Mouse (Mus musculus) MEL (cell line): ENCODE results near the gene Ddah1. TPM values are rescaled to one million over a fixed set of nuclear protein-coding genes. Genes with fewer than 3 reads are reported as not detected.

Experiments used
- DNase-seq: peaks from one replicate; pipeline ENCODE4 v3.0.0; 2011; ENCODE audit warnings: low read depth, low spot score
- H3K27ac ChIP-seq: 2 replicates; pipeline ENCODE4 v1.5.1; 2012; ENCODE audit warnings: low read depth, mild to moderate bottlenecking, control low read depth, low read length, moderate library complexity; ENCODE audit not compliant: control insufficient read depth
- H3K27me3 ChIP-seq, 2 experiments: fragments of 150-350 bp in 1 of 2; sonication (generic) in 1 of 2; 2 replicates each; pipeline ENCODE4 v1.6.1; 2012; ENCODE audit warnings: low read length in 2 of 2, mild to moderate bottlenecking in 2 of 2, improper control_type of control experiment in 1 of 2, moderate library complexity in 1 of 2; ENCODE audit not compliant: insufficient read depth in 2 of 2, control insufficient read depth in 1 of 2
- H3K36me3 ChIP-seq, 2 experiments: 2 replicates each; pipeline ENCODE4 v1.6.1; 2012 to 2014; ENCODE audit warnings: low read length in 2 of 2, improper control_type of control experiment in 1 of 2, inconsistent platforms in 1 of 2, mild to moderate bottlenecking in 1 of 2; ENCODE audit not compliant: insufficient read depth in 2 of 2, control insufficient read depth in 1 of 2
- H3K4me1 ChIP-seq, 2 experiments: fragments of 150-350 bp in 1 of 2; sonication (generic) in 1 of 2; 2 replicates each; pipeline ENCODE4 v1.6.1; 2012; ENCODE audit warnings: low read length in 2 of 2, improper control_type of control experiment in 1 of 2, mild to moderate bottlenecking in 1 of 2; ENCODE audit not compliant: insufficient read depth in 2 of 2, control insufficient read depth in 1 of 2
- H3K4me3 ChIP-seq, 2 experiments: fragments of 150-350 bp in 1 of 2; sonication (generic) in 1 of 2; 2 replicates each; pipeline ENCODE4 v1.5.1; 2012; ENCODE audit warnings: low read depth in 2 of 2, low read length in 2 of 2, mild to moderate bottlenecking in 2 of 2, moderate library complexity in 2 of 2, control low read depth in 1 of 2, improper control_type of control experiment in 1 of 2; ENCODE audit not compliant: control insufficient read depth in 1 of 2, insufficient read depth in 1 of 2
- H3K79me2 ChIP-seq: 2 replicates; pipeline ENCODE4 v1.6.1; 2012; ENCODE audit warnings: mild to moderate bottlenecking, low read length, moderate library complexity; ENCODE audit not compliant: control insufficient read depth, poor library complexity, insufficient read depth
- H3K9ac ChIP-seq: 2 replicates; pipeline ENCODE4 v1.6.1; 2012; ENCODE audit warnings: low read depth, mild to moderate bottlenecking, control low read depth, low read length, moderate library complexity; ENCODE audit not compliant: control insufficient read depth, poor library complexity, severe bottlenecking
- H3K9me3 ChIP-seq: fragments of 150-350 bp; sonication (generic); replicated peaks from 2 replicates; pipeline ENCODE4 v1.6.1; 2012; ENCODE audit warnings: mild to moderate bottlenecking, low read length, improper control_type of control experiment, moderate library complexity; ENCODE audit not compliant: insufficient read depth
- BHLHE40 ChIP-seq: IDR thresholded peaks from 2 replicates; pipeline ENCODE4 v1.6.1; 2012; ENCODE audit warnings: low read depth, mild to moderate bottlenecking, inconsistent platforms, low read length, improper control_type of control experiment, borderline replicate concordance
- CHD1 ChIP-seq: IDR thresholded peaks from 2 replicates; pipeline ENCODE4 v1.6.1; 2012; ENCODE audit warnings: low read depth, mild to moderate bottlenecking, inconsistent platforms, low read length, improper control_type of control experiment
- CTCF ChIP-seq, 3 experiments: IDR thresholded peaks in 2 of 3; conservative IDR thresholded peaks in 1 of 3; 2 replicates each; pipeline ENCODE4 v1.5.1; 2011 to 2012; ENCODE audit warnings: low read length in 3 of 3, low read depth in 2 of 3, mild to moderate bottlenecking in 2 of 3, improper control_type of control experiment in 1 of 3, inconsistent platforms in 1 of 3, mixed read lengths in 1 of 3, moderate library complexity in 1 of 3; ENCODE audit not compliant: control insufficient read depth in 1 of 3, insufficient read depth in 1 of 3, poor library complexity in 1 of 3, severe bottlenecking in 1 of 3
- E2F4 ChIP-seq: IDR thresholded peaks from 2 replicates; pipeline ENCODE4 v1.6.1; 2011; ENCODE audit warnings: low read depth, low read length, improper control_type of control experiment, borderline replicate concordance
- ELF1 ChIP-seq: IDR thresholded peaks from 2 replicates; pipeline ENCODE4 v1.6.1; 2014; ENCODE audit warnings: low read depth, mild to moderate bottlenecking, inconsistent platforms, low read length, improper control_type of control experiment, moderate library complexity
- EP300 ChIP-seq, 2 experiments: IDR thresholded peaks; 2 replicates each; pipeline ENCODE4 v1.6.1; 2011; ENCODE audit warnings: improper control_type of control experiment in 2 of 2, low read length in 2 of 2, low read depth in 1 of 2, mild to moderate bottlenecking in 1 of 2
- HCFC1 ChIP-seq: IDR thresholded peaks from 2 replicates; pipeline ENCODE4 v1.6.1; 2012; ENCODE audit warnings: low read depth, mild to moderate bottlenecking, inconsistent platforms, low read length, improper control_type of control experiment, moderate library complexity
- MAX ChIP-seq: IDR thresholded peaks from 2 replicates; pipeline ENCODE4 v1.6.1; 2011; ENCODE audit warnings: low read length, improper control_type of control experiment
- MAZ ChIP-seq: IDR thresholded peaks from 2 replicates; pipeline ENCODE4 v1.6.1; 2012; ENCODE audit warnings: low read depth, mild to moderate bottlenecking, inconsistent platforms, low read length, improper control_type of control experiment
- MXI1 ChIP-seq: IDR thresholded peaks from 2 replicates; pipeline ENCODE4 v1.6.1; 2011; ENCODE audit warnings: mild to moderate bottlenecking, low read depth, low read length, improper control_type of control experiment
- MYB ChIP-seq: IDR thresholded peaks from 2 replicates; pipeline ENCODE4 v1.6.1; 2011; ENCODE audit warnings: mild to moderate bottlenecking, low read depth, low read length, improper control_type of control experiment
- POLR2A ChIP-seq, 2 experiments: IDR thresholded peaks; 2 replicates each; pipeline ENCODE4 v1.6.1; 2011 to 2012; ENCODE audit warnings: low read length in 2 of 2, mild to moderate bottlenecking in 2 of 2, control low read depth in 1 of 2, improper control_type of control experiment in 1 of 2, low read depth in 1 of 2, moderate library complexity in 1 of 2; ENCODE audit not compliant: control insufficient read depth in 1 of 2, insufficient read depth in 1 of 2, poor library complexity in 1 of 2
- POLR2AphosphoS5 ChIP-seq: IDR thresholded peaks from 2 replicates; pipeline ENCODE4 v1.6.1; 2012; ENCODE audit warnings: low read depth, borderline replicate concordance, mild to moderate bottlenecking, inconsistent platforms, low read length, moderate library complexity, mixed read lengths
- RAD21 ChIP-seq: IDR thresholded peaks from 2 replicates; pipeline ENCODE4 v1.6.1; 2011; ENCODE audit warnings: mild to moderate bottlenecking, low read depth, low read length, improper control_type of control experiment
- RCOR1 ChIP-seq: IDR thresholded peaks from 2 replicates; pipeline ENCODE4 v1.6.1; 2012; ENCODE audit warnings: low read depth, mild to moderate bottlenecking, inconsistent platforms, low read length, improper control_type of control experiment
- TBP ChIP-seq: IDR thresholded peaks from 2 replicates; pipeline ENCODE4 v1.8.0; 2011; ENCODE audit warnings: low read depth, low read length, improper control_type of control experiment
- USF1 ChIP-seq: IDR thresholded peaks from 2 replicates; pipeline ENCODE4 v1.6.1; 2014; ENCODE audit warnings: low read depth, mild to moderate bottlenecking, inconsistent platforms, low read length, improper control_type of control experiment, moderate library complexity
- USF2 ChIP-seq, 2 experiments: IDR thresholded peaks; 2 replicates each; pipeline ENCODE4 v1.6.1; 2011 to 2012; ENCODE audit warnings: improper control_type of control experiment in 2 of 2, low read length in 2 of 2, borderline replicate concordance in 1 of 2, inconsistent platforms in 1 of 2, low read depth in 1 of 2, mild to moderate bottlenecking in 1 of 2; ENCODE audit not compliant: insufficient read depth in 1 of 2
- ZC3H11A ChIP-seq: IDR thresholded peaks from 2 replicates; pipeline ENCODE4 v1.6.1; 2012; ENCODE audit warnings: low read depth, mild to moderate bottlenecking, inconsistent platforms, low read length, improper control_type of control experiment
- polyA plus RNA-seq, 2 experiments: library from polyadenylated mRNA; stranded (reverse) in 1 of 2; unstranded in 1 of 2; fragments of >175 nt in 1 of 2; fragments of >200 nt in 1 of 2; gene quantifications; 2 replicates each; pipeline versions ENCODE4 v1.2.1 to v1.2.4; 2012; ENCODE audit warnings: low replicate concordance in 2 of 2, low read depth in 1 of 2; ENCODE audit not compliant: insufficient read length in 2 of 2, insufficient read depth in 1 of 2, missing spikeins in 1 of 2
- total RNA-seq: library from RNA; depleted of rRNA; stranded (reverse); fragments of 300-350 nt; gene quantifications from 2 replicates; pipeline ENCODE4 v1.2.3, GENCODE M21; 2012

Ddah1 gene
- total and polyA plus RNA-seq, 3 experiments: not detected

DNA sequence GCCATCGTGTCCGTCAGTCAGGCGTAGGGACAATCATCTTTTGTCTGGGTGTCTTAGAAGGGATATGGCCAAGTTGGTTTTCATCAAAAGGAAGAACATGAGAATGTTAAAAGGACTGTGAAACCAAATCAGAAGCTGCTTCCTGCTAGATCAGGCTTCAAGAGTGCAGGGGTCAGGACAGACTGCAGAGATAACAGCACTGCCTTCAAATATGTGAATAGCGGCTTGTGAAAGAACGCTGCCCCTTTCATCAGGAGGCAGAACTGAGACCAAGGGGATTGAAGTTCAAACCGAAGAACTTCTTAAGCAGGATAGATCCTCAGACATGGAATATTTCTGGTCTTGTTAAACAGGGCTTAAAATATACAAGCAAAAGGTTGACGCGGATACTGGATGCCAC, 2.0 kb upstream of the Ddah1 start:
- Histone ChIP-seq H3K4me1 (no peaks in the 10 kb centered on the region), H3K27ac (no peak overlapping the region), H3K79me2 (no peaks in the 10 kb centered on the region), H3K9ac (no peak overlapping the region), H3K9me3 (no peaks in the 10 kb centered on the region)
- DNase-seq: no peak
- no peak for TF ChIP-seq CHD1
- no peak for TF ChIP-seq USF1
- TF ChIP-seq MXI1: no peak
- no peak for TF ChIP-seq EP300 (IDR thresholded peaks at IDR 0.05; ENCODE audit: low read depth in 1 of 2, low read length in 2 of 2)
- TF ChIP-seq MAX: no peak
- TF ChIP-seq TBP: no peak
- no peak for TF ChIP-seq ELF1
- TF ChIP-seq RCOR1: no peak
- TF ChIP-seq POLR2A (IDR thresholded peaks at IDR 0.05; ENCODE audit: control insufficient read depth in 1 of 2, insufficient read depth in 1 of 2, low read depth in 1 of 2, low read length in 2 of 2, poor library complexity in 1 of 2): no peak
- TF ChIP-seq ZC3H11A: no peak
- TF ChIP-seq HCFC1: no peak
- TF ChIP-seq MYB: no peak
- TF ChIP-seq, all 39 proteins: peak for 0
- Histone ChIP-seq H3K36me3 (no peaks in the 10 kb centered on the region), H3K4me3 (no peak overlapping the region), H3K27me3 (no peaks in the 10 kb centered on the region)

DNA sequence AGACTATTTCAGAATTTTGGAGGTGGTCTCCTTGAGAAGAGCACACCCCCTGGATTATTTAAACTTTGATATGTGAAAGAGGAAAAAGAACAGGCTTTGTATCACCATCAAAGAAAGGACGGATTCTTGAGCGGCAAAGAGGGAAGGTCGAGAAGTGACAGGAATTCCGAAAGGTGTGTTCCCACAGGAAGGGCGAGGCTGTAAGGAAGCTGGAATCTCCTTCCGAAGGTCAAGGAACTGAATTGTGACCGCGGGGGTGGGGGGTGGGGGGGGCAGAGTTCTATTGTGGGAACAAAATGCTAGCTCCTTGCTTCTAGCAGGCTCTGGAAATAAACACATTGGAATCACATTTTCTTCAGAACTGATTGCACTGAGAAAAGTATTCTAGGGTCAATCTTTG, 1.3 kb upstream of the Ddah1 start:
- H3K36me3 ChIP-seq: no peaks in the 10 kb centered on the region
- H3K79me2 ChIP-seq: no peaks in the 10 kb centered on the region
- H3K27ac ChIP-seq: no peak overlapping the region
- H3K4me3 ChIP-seq: no peak overlapping the region
- TF ChIP-seq CTCF (IDR thresholded peaks at IDR 0.05 in 2 of 3, conservative IDR thresholded peaks at IDR 0.05 in 1 of 3; ENCODE audit: control insufficient read depth in 1 of 3, insufficient read depth in 1 of 3, low read depth in 2 of 3, low read length in 3 of 3, poor library complexity in 1 of 3, severe bottlenecking in 1 of 3): no peak
- TF ChIP-seq BHLHE40: no peak
- no peak for TF ChIP-seq CHD1
- TF ChIP-seq USF2 (IDR thresholded peaks at IDR 0.05; ENCODE audit: borderline replicate concordance in 1 of 2, insufficient read depth in 1 of 2, low read depth in 1 of 2, low read length in 2 of 2): no peak
- TF ChIP-seq POLR2AphosphoS5: no peak
- no peak for TF ChIP-seq E2F4
- TF ChIP-seq ELF1: no peak
- TF ChIP-seq USF1: no peak
- no peak for TF ChIP-seq RAD21
- no peak for TF ChIP-seq MAZ
- no peak overlapping the region for H3K9ac ChIP-seq
- H3K4me1 ChIP-seq: no peaks in the 10 kb centered on the region
- H3K9me3 ChIP-seq: no peaks in the 10 kb centered on the region
- DNase-seq: no peak
- H3K27me3 ChIP-seq: no peaks in the 10 kb centered on the region
